Mouse (Mus musculus): ENCODE measurements at regions not wholly inside any gene's neighbourhood (a gene's known extent, or its start where the extent isn't known, plus 50 kb on each side); places are given as distances from the start of the nearest gene placed in this dataset.

GRCm38 (mm10) chr14:58265373-58265772 is 195.0 kb downstream of the Fgf9 start:
- in situ Hi-C loops (cut with MboI, MseI), result loop anchor here in 1 of 2 experiments (10.0 kb wide), 1 partner anchor 981 kb away; no protein-coding TSS in a partner anchor

DNA sequence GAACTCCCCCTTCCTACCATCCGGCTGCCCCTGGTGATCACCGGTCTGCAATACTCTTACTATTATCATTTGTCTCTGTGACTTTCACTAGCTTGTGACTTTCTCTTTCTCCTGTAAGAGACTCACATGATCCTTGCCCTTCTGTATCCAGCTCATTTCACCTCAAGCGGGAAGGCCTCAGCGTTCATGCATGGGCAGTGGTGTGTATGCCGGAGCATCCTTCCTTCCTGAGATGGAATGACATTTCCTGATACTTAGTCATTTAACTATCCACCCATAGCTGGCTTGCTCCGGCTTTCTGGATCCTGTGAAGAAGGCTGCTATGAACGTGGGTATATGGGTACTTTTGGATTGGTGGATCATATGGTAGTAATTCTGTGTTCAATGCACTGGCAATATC is 194.1 kb downstream of the Fgf9 start:
- in situ Hi-C loops (cut with MboI, MseI), result loop anchor here in 1 of 2 experiments (10.0 kb wide), 1 partner anchor 980 kb away; no protein-coding TSS in a partner anchor

DNA sequence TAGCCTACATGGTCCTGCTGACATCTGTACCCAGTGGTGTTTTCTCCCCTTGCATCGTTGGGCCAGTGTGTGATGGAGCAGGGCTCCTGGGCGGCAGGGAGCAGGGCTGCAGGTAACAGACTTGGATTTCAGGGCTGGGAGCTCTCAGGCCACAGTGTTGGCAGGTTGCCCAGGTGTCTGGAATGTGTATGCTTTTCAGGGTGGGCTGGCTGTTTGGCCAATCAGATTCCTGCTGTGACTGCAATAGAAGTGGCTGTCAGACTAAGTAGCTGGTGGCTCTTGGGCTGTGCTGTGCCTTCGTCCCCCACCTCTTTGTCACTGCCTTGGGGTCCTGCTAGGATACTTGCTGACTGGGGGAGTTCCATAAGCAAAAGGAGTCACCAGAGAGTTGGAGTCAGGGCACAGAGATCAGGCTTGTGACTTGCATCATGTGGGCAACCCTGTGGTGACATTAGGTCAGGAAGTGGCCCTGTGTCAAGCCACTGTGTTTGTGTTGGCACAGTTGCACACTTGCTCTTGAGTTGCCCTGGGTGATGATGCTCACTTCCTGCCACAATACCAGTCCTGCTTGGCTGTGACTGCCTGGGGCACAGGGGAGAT is 183.1 kb downstream of the Fgf9 start:
- in situ Hi-C loops (cut with MboI, MseI), result no loop called here

DNA sequence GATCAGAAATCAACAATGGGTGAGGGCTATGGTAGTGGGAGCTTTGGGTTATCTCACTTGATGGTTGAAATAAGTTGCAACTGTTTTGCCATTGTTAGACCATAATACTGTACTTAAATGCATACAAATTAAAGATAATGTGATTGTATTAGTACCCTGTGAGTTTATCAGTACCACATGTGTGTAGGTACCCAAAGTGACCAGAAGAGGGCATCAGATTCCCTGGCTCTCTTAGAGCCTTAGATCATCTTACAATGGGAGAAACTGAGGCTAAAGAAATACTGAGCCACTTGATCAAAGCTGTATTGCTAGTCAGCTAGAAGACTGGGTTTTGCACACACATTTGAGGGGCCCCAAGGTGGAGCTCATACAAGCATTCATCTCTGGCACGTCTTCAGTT is 155.5 kb downstream of the Fgf9 start:
- in situ Hi-C loops (cut with MboI, MseI), result loop anchor here in 1 of 2 experiments (5.0 kb wide), 1 partner anchor 896 kb away; no protein-coding TSS in a partner anchor

GRCm38 (mm10) chr14:58224419-58224818 is 154.1 kb downstream of the Fgf9 start:
- in situ Hi-C loops (cut with MboI, MseI), result no loop called here

GRCm38 (mm10) chr14:58208401-58208800 is 138.1 kb downstream of the Fgf9 start:
- in situ Hi-C loops (cut with MboI, MseI), result no loop called here

GRCm38 (mm10) chr14:58202607-58203295 is 132.4 kb downstream of the Fgf9 start:
- in situ Hi-C loops (cut with MboI, MseI), result no loop called here

GRCm38 (mm10) chr14:58189948-58190347 is 119.6 kb downstream of the Fgf9 start:
- in situ Hi-C loops (cut with MboI, MseI), result no loop called here

DNA sequence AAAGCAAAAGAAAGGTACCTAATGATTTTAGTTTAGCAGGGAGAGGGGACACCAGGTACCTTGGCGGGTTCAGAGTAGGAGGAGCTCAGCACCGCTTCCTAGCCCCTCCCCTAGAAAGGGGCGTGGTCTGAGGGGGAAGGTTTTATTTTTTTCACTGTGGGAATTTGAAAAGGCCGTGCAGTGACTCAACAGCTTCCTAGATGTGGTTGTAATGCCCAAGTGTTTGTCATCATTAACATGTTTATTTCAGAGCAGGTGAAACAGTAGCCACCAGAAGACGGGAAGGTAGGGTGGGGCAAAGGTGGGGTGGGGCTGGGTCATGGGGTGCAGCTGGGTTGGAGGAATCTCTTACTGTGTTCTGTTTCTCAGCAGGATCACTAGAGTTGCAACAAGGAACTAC is 112.5 kb downstream of the Fgf9 start:
- in situ Hi-C loops (cut with MboI, MseI), result no loop called here

DNA sequence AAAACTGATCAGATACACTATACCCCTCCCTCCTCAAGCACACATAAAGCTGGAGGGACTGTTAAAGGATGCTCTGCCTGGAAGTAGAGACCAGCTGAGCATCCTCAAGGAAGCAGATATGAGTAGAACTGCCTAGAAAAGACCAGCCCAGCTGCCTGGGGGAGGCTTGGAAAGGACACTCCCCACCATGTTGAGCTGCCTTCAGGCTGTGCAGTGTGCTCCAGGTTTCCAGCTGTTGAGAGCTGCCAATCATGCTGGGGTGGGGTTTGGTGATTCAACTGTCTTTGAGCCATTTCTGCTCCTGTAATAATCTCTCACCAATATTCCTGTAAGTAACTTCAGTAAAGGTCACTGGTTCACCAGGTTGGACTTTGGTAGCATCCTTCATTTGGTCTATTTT is 110.4 kb downstream of the Fgf9 start:
- in situ Hi-C loops (cut with MboI, MseI), result no loop called here

- in situ Hi-C loops (cut with MboI, MseI), result no loop called here
Observed at GRCm38 (mm10) chr14:58175651-58176363, 105.5 kb downstream of the Fgf9 start.

GRCm38 (mm10) chr14:58174512-58174911 is 104.2 kb downstream of the Fgf9 start:
- in situ Hi-C loops (cut with MboI, MseI), result no loop called here

DNA sequence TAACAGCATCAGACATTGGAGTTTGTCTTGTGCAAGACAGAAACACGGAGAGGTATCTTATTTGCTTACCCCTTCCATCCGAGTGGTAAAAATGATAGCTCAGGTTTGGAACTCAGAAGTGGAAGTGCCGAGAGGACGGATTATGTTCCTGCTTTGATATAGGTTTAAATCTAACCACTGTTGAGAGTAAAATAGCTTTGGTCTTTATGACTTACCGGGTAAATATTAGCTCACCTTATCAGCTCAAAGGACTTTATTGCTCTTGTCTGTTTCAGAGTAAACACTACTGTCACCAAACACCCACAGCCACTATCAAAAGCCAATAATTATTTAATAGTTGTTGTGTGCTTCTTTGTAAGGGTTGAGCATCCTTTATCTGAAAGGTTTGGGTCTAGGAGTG is 98.6 kb downstream of the Fgf9 start:
- in situ Hi-C loops (cut with MboI, MseI), result no loop called here

Measured in T-helper 17 cell (primary cell).